Mouse (Mus musculus) stomach, postnatal 0 days (tissue): ENCODE results near the gene Grhl3. TPM values are rescaled to one million over a fixed set of nuclear protein-coding genes. Genes with fewer than 3 reads are reported as not detected.

Source experiments
- ATAC-seq: fragments of 200-750 bp; cut with Nextera tagmentation; 2 replicates; pipeline ENCODE4 v1.8.0; 2017; ENCODE audit not compliant: low FRiP score, low TSS enrichment
- DNase-seq: peaks from one replicate; pipeline ENCODE4 v3.0.0-alpha.2; 2016; ENCODE audit warnings: low spot score
- H3K27ac ChIP-seq: fragments of 300-500 bp; sonication (generic); replicated peaks from 2 replicates; pipeline ENCODE4 v1.5.1; 2014; ENCODE audit warnings: mild to moderate bottlenecking, control low read depth
- H3K27me3 ChIP-seq: fragments of 300-500 bp; sonication (generic); 2 replicates; pipeline ENCODE4 v1.6.1; 2014; ENCODE audit warnings: low read length; ENCODE audit not compliant: control insufficient read depth, insufficient read depth
- H3K36me3 ChIP-seq: fragments of 300-500 bp; sonication (generic); 2 replicates; pipeline ENCODE4 v1.6.1; 2014; ENCODE audit warnings: low read length, mixed read lengths; ENCODE audit not compliant: control insufficient read depth, insufficient read depth
- H3K4me1 ChIP-seq: fragments of 300-500 bp; sonication (generic); replicated peaks from 2 replicates; pipeline ENCODE4 v1.6.1; 2014; ENCODE audit warnings: antibody characterized with exemption; ENCODE audit not compliant: control insufficient read depth, insufficient read depth
- H3K4me2 ChIP-seq: fragments of 300-500 bp; sonication (generic); replicated peaks from 2 replicates; pipeline ENCODE4 v1.6.1; 2014; ENCODE audit warnings: low read depth, mild to moderate bottlenecking, control low read depth, moderate library complexity
- H3K4me3 ChIP-seq: fragments of 300-500 bp; sonication (generic); 2 replicates; pipeline ENCODE4 v1.5.1; 2014; ENCODE audit warnings: low read depth, low read length, control low read depth
- H3K9ac ChIP-seq: fragments of 300-500 bp; sonication (generic); 2 replicates; pipeline ENCODE4 v1.6.1; 2014; ENCODE audit warnings: mild to moderate bottlenecking, low read length, control low read depth, mixed read lengths
- H3K9me3 ChIP-seq: fragments of 300-500 bp; sonication (generic); 2 replicates; pipeline ENCODE4 v1.6.1; 2016; ENCODE audit warnings: low read length; ENCODE audit not compliant: control insufficient read depth
- CTCF ChIP-seq: IDR thresholded peaks from 2 replicates; pipeline ENCODE4 v1.5.1; 2016; ENCODE audit warnings: antibody characterized with exemption, low read depth, mild to moderate bottlenecking, moderate library complexity
- EP300 ChIP-seq: optimal IDR thresholded peaks from 2 replicates; pipeline ENCODE3; 2016; ENCODE audit warnings: antibody characterized with exemption
- WGBS: fragments of 180-500 bp; shearing (Covaris S2); extraction: QIAGEN DNeasy Blood & Tissue Kit; methylation state at CpG from one replicate; pipeline ENCODE4 v1.1.7; 2014; 5-methylcytosine and 5-hydroxymethylcytosine counted together
- polyA plus RNA-seq: library from polyadenylated mRNA; unstranded; fragments of >200 nt; fragmentation: Nextera tagmentation; extraction: Ambion mirVana; gene quantifications from 2 replicates; pipeline ENCODE4 v1.2.1, GENCODE M21; 2015

The Grhl3 gene
- polyA plus RNA-seq, 1 experiment from 2014 or later = 53.3 TPM

GRCm38 (mm10) chr4:135509515-135509914 is 63.9 kb downstream of the Grhl3 start:
- H3K27me3 ChIP-seq = no peaks in the 10 kb centered on the region
- no peak overlapping the region for H3K4me3 ChIP-seq
- H3K36me3 ChIP-seq = no peaks in the 10 kb centered on the region
- TF ChIP-seq CTCF = no peak
- TF ChIP-seq EP300 = no peak
- H3K27ac ChIP-seq = no peak overlapping the region
- H3K9me3 ChIP-seq = no peaks in the 10 kb centered on the region
- WGBS = 47% methylated on average over 12 of the region's 12 CpGs
- no peak overlapping the region for H3K4me2 ChIP-seq
- ATAC-seq (no peak), DNase-seq (no peak)
- H3K4me1 ChIP-seq = no peaks in the 10 kb centered on the region
- no peak overlapping the region for H3K9ac ChIP-seq

- 16% methylated on average over 13 of the region's 13 CpGs for whole genome bisulfite sequencing
- Histone ChIP-seq H3K4me1 (no peaks in the 10 kb centered on the region), H3K9ac (peak overlapping the region; percentile 48; the same call in 1 of the 2 replicates), H3K9me3 (no peaks in the 10 kb centered on the region), H3K4me2 (peak overlapping the region; percentile 36; the same call in 1 of the 2 replicates), H3K27ac (no peak overlapping the region), H3K4me3 (no peak overlapping the region), H3K36me3 (no peaks in the 10 kb centered on the region), H3K27me3 (no peaks in the 10 kb centered on the region)
- TF ChIP-seq CTCF = peak; percentile 96
- no peak for TF ChIP-seq EP300
- peak; percentile 76 for DNase-seq
- ATAC-seq = no peak
Measured at GRCm38 (mm10) chr4:135508419-135509039, 64.9 kb downstream of the Grhl3 start.

- Histone ChIP-seq H3K4me1 (no peaks in the 10 kb centered on the region), H3K9me3 (no peaks in the 10 kb centered on the region), H3K36me3 (no peaks in the 10 kb centered on the region), H3K27me3 (no peaks in the 10 kb centered on the region), H3K27ac (no peak overlapping the region), H3K9ac (no peak overlapping the region), H3K4me2 (peak overlapping the region; percentile 18), H3K4me3 (0 out of 2 replicates have a peak overlapping the region, but pooled peaks have one; percentile 12)
- no peak for DNase-seq
- ATAC-seq = 0 out of 2 replicates have a peak, but pooled peaks have one; percentile 15
- TF ChIP-seq EP300 (no peak), CTCF (peak; percentile 82)
- WGBS = 10% methylated on average over 22 of the region's 22 CpGs
Measured at GRCm38 (mm10) chr4:135507547-135508350, 65.7 kb downstream of the Grhl3 start.

GRCm38 (mm10) chr4:135505794-135506193 is 67.6 kb downstream of the Grhl3 start:
- no peak overlapping the region for H3K4me3 ChIP-seq
- H3K4me2 ChIP-seq = no peak overlapping the region
- H3K4me1 ChIP-seq = no peaks in the 10 kb centered on the region
- 50% methylated on average over 11 of the region's 11 CpGs for WGBS
- H3K9me3 ChIP-seq = no peaks in the 10 kb centered on the region
- ATAC-seq = peak; percentile 48
- H3K9ac ChIP-seq = no peak overlapping the region
- no peaks in the 10 kb centered on the region for H3K27me3 ChIP-seq
- no peaks in the 10 kb centered on the region for H3K36me3 ChIP-seq
- no peak overlapping the region for H3K27ac ChIP-seq
- TF ChIP-seq CTCF = no peak
- no peak for TF ChIP-seq EP300
- peak; percentile 52 for DNase-seq

- DNase-seq (no peak), ATAC-seq (no peak)
- no peaks in the 10 kb centered on the region for H3K27me3 ChIP-seq
- H3K27ac ChIP-seq = no peak overlapping the region
- 47% methylated on average over 4 of the region's 4 CpGs for whole genome bisulfite sequencing
- H3K36me3 ChIP-seq = no peaks in the 10 kb centered on the region
- no peak for TF ChIP-seq EP300
- TF ChIP-seq CTCF = no peak
- no peak overlapping the region for H3K4me2 ChIP-seq
- no peak overlapping the region for H3K4me3 ChIP-seq
- H3K9ac ChIP-seq = no peak overlapping the region
- H3K9me3 ChIP-seq = no peaks in the 10 kb centered on the region
- H3K4me1 ChIP-seq = no peaks in the 10 kb centered on the region
Measured at GRCm38 (mm10) chr4:135501587-135501986, 71.8 kb downstream of the Grhl3 start.

- H3K36me3 ChIP-seq = no peaks in the 10 kb centered on the region
- no peak overlapping the region for H3K27ac ChIP-seq
- no peak overlapping the region for H3K9ac ChIP-seq
- no peaks in the 10 kb centered on the region for H3K27me3 ChIP-seq
- no peak for DNase-seq
- WGBS = 84% methylated on average over 3 of the region's 3 CpGs
- ATAC-seq = no peak
- TF ChIP-seq EP300 = no peak
- no peak for TF ChIP-seq CTCF
- H3K4me2 ChIP-seq = no peak overlapping the region
- H3K4me1 ChIP-seq = no peaks in the 10 kb centered on the region
- no peaks in the 10 kb centered on the region for H3K9me3 ChIP-seq
- no peak overlapping the region for H3K4me3 ChIP-seq
Measured at GRCm38 (mm10) chr4:135499831-135500230, 73.6 kb downstream of the Grhl3 start.
